Mouse (Mus musculus): ENCODE measurements around the gene Dnmt1.
"Not testable (repeated sequence)": the region's sequence is repeated elsewhere in the genome, so short reads cannot be mapped to it uniquely, and the experiment has no call there.

Dnmt1 gene

GRCm38 (mm10) chr9:20959430-20959938, at the start of gene Dnmt1:
Dnmt1 (minus strand) TSS chr9:20959888.
- no peak for DNase-seq (ENCODE audit: extremely low read depth, insufficient read length, low spot score)

- no peak for DNase-seq (ENCODE audit: extremely low read depth, insufficient read length, low spot score)
These were observed 48.3 kb upstream of the Dnmt1 start for GRCm38 (mm10) chr9:21008007-21008406.

GRCm38 (mm10) chr9:21007313-21007952, 47.7 kb upstream of the Dnmt1 start:
- no peak for DNase-seq (ENCODE audit: extremely low read depth, insufficient read length, low spot score)

- DNase-seq (ENCODE audit: extremely low read depth, insufficient read length, low spot score): peak; percentile 89
These were observed 43.2 kb upstream of the Dnmt1 start, which contains the start of gene Mrpl4 for GRCm38 (mm10) chr9:21002627-21003551. Mrpl4 (plus strand) TSS chr9:21002738.

GRCm38 (mm10) chr9:21002270-21002626, 42.6 kb upstream of the Dnmt1 start:
- DNase-seq (ENCODE audit: extremely low read depth, insufficient read length, low spot score): no peak

GRCm38 (mm10) chr9:21001651-21002200, 42.0 kb upstream of the Dnmt1 start:
- no peak for DNase-seq (ENCODE audit: extremely low read depth, insufficient read length, low spot score)

GRCm38 (mm10) chr9:21000811-21001210, 41.1 kb upstream of the Dnmt1 start:
- DNase-seq (ENCODE audit: extremely low read depth, insufficient read length, low spot score): no peak

GRCm38 (mm10) chr9:20998337-20998736, 38.6 kb upstream of the Dnmt1 start:
- not testable (repeated sequence) for DNase-seq (ENCODE audit: extremely low read depth, insufficient read length, low spot score)

- DNase-seq (ENCODE audit: extremely low read depth, insufficient read length, low spot score): no peak
These were observed 37.4 kb upstream of the Dnmt1 start for GRCm38 (mm10) chr9:20997065-20997464.

- DNase-seq (ENCODE audit: extremely low read depth, insufficient read length, low spot score): no peak
These were observed 35.4 kb upstream of the Dnmt1 start for GRCm38 (mm10) chr9:20995069-20995468.

- no peak for DNase-seq (ENCODE audit: extremely low read depth, insufficient read length, low spot score)
These were observed 33.6 kb upstream of the Dnmt1 start for GRCm38 (mm10) chr9:20993165-20993898.

GRCm38 (mm10) chr9:20991587-20991986, 31.9 kb upstream of the Dnmt1 start:
- DNase-seq (ENCODE audit: extremely low read depth, insufficient read length, low spot score): no peak

GRCm38 (mm10) chr9:20990861-20991260, 31.2 kb upstream of the Dnmt1 start:
- DNase-seq (ENCODE audit: extremely low read depth, insufficient read length, low spot score): no peak

- no peak for DNase-seq (ENCODE audit: extremely low read depth, insufficient read length, low spot score)
These were observed 28.3 kb upstream of the Dnmt1 start for GRCm38 (mm10) chr9:20987953-20988352.

- no peak for DNase-seq (ENCODE audit: extremely low read depth, insufficient read length, low spot score)
These were observed 27.4 kb upstream of the Dnmt1 start for GRCm38 (mm10) chr9:20986952-20987686.

- no peak for DNase-seq (ENCODE audit: extremely low read depth, insufficient read length, low spot score)
These were observed 23.5 kb upstream of the Dnmt1 start for GRCm38 (mm10) chr9:20983169-20983568.

GRCm38 (mm10) chr9:20982171-20982570, 22.5 kb upstream of the Dnmt1 start:
- DNase-seq (ENCODE audit: extremely low read depth, insufficient read length, low spot score): no peak

- DNase-seq (ENCODE audit: extremely low read depth, insufficient read length, low spot score): no peak
These were observed 20.1 kb upstream of the Dnmt1 start for GRCm38 (mm10) chr9:20979769-20980168.

GRCm38 (mm10) chr9:20979181-20979580, 19.5 kb upstream of the Dnmt1 start:
- DNase-seq (ENCODE audit: extremely low read depth, insufficient read length, low spot score): no peak

Data from 3134 (cell line).